Mouse (Mus musculus): ENCODE measurements around the gene Abcc5.
"Not testable (repeated sequence)": the region's sequence is repeated elsewhere in the genome, so short reads cannot be mapped to it uniquely, and the experiment has no call there.

Gene Abcc5

GRCm38 (mm10) chr16:20422938-20423730 lies 3.1 kb downstream of the Abcc5 start:
- DNase-seq (ENCODE audit: low spot score): no peak

DNA sequence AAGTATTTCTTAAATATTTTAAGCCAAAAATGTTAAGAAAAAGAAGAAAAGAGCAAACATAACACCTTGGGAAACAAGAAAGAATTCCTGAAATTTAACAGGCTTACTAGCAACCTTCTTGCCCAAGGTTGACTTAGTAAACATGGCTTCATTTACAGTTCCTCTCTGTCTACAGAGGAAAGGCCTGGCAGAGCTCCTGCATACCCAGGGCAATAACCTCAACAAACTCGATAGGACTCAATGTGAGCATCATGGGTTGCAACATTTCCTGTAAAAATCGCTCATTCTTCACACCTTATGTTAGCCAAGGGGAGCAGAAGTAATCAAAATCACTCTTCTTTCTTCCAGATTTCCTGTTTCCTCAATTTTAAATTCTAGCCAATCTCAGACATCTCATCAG lies 8.1 kb downstream of the Abcc5 start:
- no peak for DNase-seq (ENCODE audit: low spot score)

GRCm38 (mm10) chr16:20416262-20416661 lies 9.9 kb downstream of the Abcc5 start:
- DNase-seq (ENCODE audit: low spot score): no peak

DNA sequence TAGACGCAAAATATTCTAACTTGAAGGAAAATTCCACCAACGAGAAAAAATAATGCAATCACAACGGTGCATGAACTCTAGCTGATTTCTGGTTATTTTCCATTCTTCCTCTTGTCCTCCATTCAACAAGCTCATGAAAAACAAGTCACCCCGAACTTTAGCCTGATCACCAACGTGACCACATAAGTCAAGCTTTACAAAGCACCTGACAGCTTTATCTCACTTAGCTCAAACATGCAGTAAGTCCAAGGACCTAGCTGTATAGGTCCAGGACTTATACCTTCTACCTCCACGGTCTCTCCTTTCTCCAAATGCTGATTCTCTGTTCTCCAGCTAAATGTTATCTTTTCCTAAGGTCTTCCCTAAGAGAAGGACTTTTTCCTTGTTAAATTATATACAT lies 10.4 kb downstream of the Abcc5 start:
- no peak for DNase-seq (ENCODE audit: low spot score)

GRCm38 (mm10) chr16:20415211-20415610 lies 11.0 kb downstream of the Abcc5 start:
- no peak for DNase-seq (ENCODE audit: low spot score)

- DNase-seq (ENCODE audit: low spot score): peak; percentile 73
Measured at GRCm38 (mm10) chr16:20413870-20414331, 12.3 kb downstream of the Abcc5 start.

GRCm38 (mm10) chr16:20411958-20412570 lies 14.1 kb downstream of the Abcc5 start:
- no peak for DNase-seq (ENCODE audit: low spot score)

DNA sequence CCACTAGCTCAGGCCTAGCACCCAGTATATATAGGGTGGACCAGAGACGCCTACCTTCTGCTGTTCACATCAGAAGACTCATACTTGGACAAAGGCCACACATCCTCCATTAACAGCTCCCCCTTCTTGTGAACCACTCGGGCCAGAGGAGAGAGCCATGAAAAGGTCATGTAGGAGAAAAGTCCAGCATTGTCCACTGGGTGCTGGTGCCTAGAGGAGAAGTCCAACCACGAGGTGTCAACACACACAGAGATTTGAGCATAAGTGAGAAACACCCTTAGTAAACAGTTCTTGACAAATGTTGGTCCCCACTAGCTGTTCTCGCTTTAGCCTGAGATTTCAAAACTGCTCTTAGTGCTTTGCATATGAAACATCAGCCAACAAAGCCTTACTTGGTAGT lies 20.9 kb downstream of the Abcc5 start:
- no peak for DNase-seq (ENCODE audit: low spot score)

DNA sequence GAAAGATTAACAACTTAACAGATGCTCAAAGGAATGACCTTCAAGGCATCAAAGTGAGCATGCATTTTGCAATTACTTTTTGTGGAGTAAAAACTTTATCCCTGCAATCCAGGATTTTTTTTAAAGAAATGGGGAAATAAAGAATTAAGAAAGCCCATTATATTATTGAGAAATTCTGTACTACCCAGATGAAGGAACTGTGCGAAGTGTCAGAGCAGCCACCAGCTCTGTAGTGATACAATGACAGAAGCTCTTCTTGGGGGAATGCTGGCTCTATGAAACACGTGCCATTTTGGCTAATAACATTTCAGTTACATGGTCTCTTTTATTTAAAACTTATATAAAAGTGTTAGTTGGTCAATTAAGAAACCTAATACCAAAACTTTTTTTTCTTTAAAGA lies 22.9 kb downstream of the Abcc5 start:
- DNase-seq (ENCODE audit: low spot score): no peak

GRCm38 (mm10) chr16:20401592-20401991 lies 24.6 kb downstream of the Abcc5 start:
- no peak for DNase-seq (ENCODE audit: low spot score)

DNA sequence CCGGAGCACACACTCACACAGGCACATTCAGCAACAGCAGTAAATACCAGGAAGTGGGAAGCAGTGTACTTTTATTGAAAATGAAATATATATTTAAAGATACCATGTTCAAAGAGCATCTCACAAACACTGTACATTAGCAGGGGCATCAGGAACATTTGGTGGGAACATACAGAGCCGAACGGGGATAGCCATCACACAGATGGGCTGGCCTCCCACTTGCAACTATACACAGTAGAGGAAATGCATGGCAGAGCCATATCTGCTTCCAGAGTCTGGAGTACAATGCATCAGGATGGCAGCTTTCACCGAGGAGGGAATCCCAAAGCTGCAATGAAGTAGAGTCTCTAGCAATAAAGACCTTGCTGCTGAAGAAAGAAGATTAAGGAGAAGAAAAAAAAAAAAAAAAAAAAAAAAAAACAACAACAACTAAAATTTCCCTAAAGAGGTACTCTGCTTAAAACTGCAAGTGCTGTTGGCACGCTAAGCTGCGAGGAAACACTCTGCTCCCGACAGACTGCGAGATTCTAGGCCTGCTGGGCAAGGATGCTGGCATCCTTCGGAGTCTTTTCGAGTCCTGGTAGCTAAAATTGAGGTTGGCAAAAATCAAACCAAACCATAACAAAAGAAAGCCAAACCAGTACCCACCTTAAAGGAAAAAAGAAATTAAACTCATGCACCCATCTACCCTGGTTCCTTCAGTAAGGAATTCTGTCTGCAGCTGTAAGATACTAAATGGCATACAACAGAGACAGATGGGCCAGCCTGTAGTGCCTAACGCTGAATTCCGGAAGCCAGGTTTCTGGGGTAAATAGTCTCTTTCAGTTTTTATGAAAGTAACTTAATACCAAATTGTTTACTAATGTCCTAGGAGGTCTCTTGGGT lies 25.2 kb downstream of the Abcc5 start:
- DNase-seq (ENCODE audit: low spot score): no peak

- no peak for DNase-seq (ENCODE audit: low spot score)
Measured at GRCm38 (mm10) chr16:20396851-20397250, 29.3 kb downstream of the Abcc5 start.

DNA sequence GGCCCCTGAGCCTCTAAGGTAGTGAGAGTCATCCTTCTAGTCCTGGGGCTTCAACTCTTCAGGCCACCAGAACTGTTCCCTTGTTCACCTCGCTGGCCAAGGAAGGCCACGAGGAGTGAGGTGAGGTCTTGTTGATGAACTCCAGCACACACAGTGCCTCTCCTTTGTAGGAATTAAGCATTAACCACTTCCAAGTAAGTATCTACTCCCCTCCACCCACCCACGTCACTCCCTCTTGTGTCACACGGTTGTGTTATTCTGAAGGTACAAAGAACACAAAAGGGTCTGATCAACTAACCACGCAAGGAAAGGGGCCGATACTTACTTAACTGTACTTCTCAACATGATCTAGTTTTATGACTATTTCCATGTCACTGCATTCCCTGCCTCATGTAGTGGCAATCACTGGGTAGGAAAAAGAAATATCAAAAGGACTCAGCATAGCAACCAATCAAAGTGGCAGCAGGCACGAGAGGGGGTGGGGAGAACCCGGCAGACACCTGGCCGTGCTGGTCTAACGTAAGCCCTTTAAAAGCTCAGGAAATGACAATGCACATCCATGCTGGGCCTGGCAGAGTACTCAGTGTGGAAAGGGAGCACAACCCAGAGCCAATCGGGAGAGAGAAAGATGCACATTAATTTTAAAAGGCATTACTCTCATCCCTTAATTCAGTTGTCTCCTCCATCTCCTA lies 30.8 kb downstream of the Abcc5 start:
- DNase-seq (ENCODE audit: low spot score): no peak

- peak; percentile 21 for DNase-seq (ENCODE audit: low spot score)
Measured at GRCm38 (mm10) chr16:20391753-20392152, 34.4 kb downstream of the Abcc5 start.

- no peak for DNase-seq (ENCODE audit: low spot score)
Measured at GRCm38 (mm10) chr16:20390233-20390632, 36.0 kb downstream of the Abcc5 start.

GRCm38 (mm10) chr16:20381031-20381430 lies 45.2 kb downstream of the Abcc5 start:
- no peak for DNase-seq (ENCODE audit: low spot score)

- no peak for DNase-seq (ENCODE audit: low spot score)
Measured at GRCm38 (mm10) chr16:20375341-20375740, 50.9 kb downstream of the Abcc5 start.

DNA sequence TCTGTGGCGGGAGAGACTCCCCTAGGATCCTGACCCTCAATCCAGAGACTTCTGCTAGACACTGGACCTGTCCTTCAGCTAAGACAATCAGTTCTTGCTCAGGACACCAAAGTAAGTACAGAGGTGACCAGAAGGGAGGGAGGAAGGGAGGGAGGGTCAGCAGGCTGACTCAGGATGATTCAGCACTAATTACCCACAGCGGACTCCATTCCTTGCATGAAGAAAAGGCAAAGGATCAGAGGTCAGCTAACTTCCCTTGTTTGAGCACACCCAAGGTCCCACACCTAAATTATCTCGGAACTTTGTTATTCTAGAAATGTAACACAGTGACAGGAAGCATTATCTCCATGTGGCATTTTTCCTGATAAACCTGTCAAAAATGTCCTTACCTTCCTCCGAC lies 54.5 kb downstream of the Abcc5 start:
- DNase-seq (ENCODE audit: low spot score): no peak

DNA sequence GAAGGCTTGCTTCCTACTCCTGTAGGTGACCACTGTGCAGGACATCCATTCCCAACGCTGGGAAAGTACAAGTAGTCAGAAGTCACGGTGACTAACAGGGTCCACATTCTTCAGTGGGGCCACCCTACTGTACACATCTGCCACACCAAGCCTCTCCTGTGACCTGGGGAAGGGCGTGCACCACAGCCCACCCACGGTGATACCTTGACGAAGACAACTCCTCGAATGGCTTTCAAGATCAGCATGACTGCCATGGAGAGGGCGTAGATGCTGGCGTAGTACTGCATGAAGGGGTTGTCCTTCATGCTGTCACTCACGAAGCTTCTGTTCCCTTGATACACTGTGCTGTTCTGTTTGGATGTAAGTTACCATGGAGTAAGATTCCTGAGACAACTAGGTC lies 58.0 kb downstream of the Abcc5 start:
- no peak for DNase-seq (ENCODE audit: low spot score)

DNA sequence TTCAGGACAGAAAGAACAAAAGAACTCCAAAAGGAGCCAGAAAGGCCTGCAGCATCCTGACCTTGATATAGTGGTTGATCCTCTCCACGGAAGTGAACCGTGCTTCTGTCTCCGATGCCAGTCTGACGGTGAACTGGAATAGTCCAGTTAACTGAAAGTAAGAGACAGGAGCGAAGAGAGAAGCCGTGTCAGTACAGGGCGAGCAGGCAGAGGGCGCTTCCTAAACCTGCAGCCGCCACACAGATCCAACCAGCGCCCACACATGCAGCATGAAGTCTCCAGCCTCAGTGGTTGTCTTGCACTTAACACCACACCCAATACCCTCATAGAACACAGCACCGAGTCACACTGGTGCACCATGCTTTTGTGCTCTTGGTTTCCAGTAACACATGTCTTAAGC lies 64.1 kb downstream of the Abcc5 start:
- no peak for DNase-seq (ENCODE audit: low spot score)

GRCm38 (mm10) chr16:20361496-20361895 lies 64.7 kb downstream of the Abcc5 start:
- DNase-seq (ENCODE audit: low spot score): not testable (repeated sequence)
